Mouse (Mus musculus): ENCODE measurements around the gene Rusc2. TPM values are rescaled to one million over a fixed set of nuclear protein-coding genes. Genes with fewer than 3 reads are reported as not detected.

Gene Rusc2
- polyA plus RNA-seq, 1 experiment from 2014 or later: 15.1 TPM

DNA sequence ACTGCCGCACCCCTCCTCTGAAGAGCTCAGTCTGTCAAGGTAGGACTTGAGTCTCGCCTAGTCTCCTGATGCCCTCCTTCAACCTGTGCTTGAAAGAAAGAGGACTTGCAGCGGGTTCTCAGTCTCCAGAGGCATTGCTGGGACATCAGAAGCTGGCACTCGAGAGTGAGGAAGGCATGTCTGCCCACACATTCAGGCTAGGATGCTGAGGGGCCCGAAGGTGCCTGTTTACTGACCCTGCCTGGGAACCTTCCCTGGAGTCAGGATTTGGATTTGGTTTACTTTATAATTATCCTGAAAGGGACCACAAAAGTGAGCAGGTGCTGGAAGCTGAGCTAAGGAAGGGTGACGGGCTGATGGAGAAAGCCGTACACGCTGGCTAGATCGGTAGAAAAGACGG is 19.7 kb downstream of the Rusc2 start:
- H3K27ac ChIP-seq (ENCODE audit: low read length): peak overlapping the region; percentile 84
- no peaks in the 10 kb centered on the region for H3K9me3 ChIP-seq (replicated peaks; ENCODE audit: control insufficient read depth, low read length)
- peak overlapping the region; percentile 15 for H3K4me3 ChIP-seq (replicated peaks; ENCODE audit: low read length)
- peak overlapping the region; percentile 11; the same call in 1 of the 2 replicates for H3K9ac ChIP-seq (ENCODE audit: low read length)
- H3K4me1 ChIP-seq (ENCODE audit: control insufficient read depth, insufficient read depth, low read length): peaks cover 48% of the 10 kb centered on the region
- H3K27me3 ChIP-seq (ENCODE audit: control insufficient read depth, insufficient read depth, low read length): no peaks in the 10 kb centered on the region
- 82% methylated on average over 10 of the region's 10 CpGs for WGBS
- H3K4me2 ChIP-seq (ENCODE audit: low read depth, low read length): peak overlapping the region; percentile 33
- H3K36me3 ChIP-seq (ENCODE audit: control insufficient read depth, insufficient read depth, low read length): no peaks in the 10 kb centered on the region
- no peak for ATAC-seq (ENCODE audit: insufficient read depth, low FRiP score)

GRCm38 (mm10) chr4:43402212-43402611 is 20.4 kb downstream of the Rusc2 start:
- H3K4me2 ChIP-seq (ENCODE audit: low read depth, low read length): peak overlapping the region; percentile 33
- H3K36me3 ChIP-seq (ENCODE audit: control insufficient read depth, insufficient read depth, low read length): no peaks in the 10 kb centered on the region
- no peak for ATAC-seq (ENCODE audit: insufficient read depth, low FRiP score)
- H3K27ac ChIP-seq (ENCODE audit: low read length): peak overlapping the region; percentile 84
- peaks cover 50% of the 10 kb centered on the region for H3K4me1 ChIP-seq (ENCODE audit: control insufficient read depth, insufficient read depth, low read length)
- WGBS: 48% methylated on average over 9 of the region's 9 CpGs
- H3K27me3 ChIP-seq (ENCODE audit: control insufficient read depth, insufficient read depth, low read length): no peaks in the 10 kb centered on the region
- peak overlapping the region; percentile 58 for H3K9ac ChIP-seq (ENCODE audit: low read length)
- peak overlapping the region; percentile 15 for H3K4me3 ChIP-seq (replicated peaks; ENCODE audit: low read length)
- H3K9me3 ChIP-seq (replicated peaks; ENCODE audit: control insufficient read depth, low read length): no peaks in the 10 kb centered on the region

DNA sequence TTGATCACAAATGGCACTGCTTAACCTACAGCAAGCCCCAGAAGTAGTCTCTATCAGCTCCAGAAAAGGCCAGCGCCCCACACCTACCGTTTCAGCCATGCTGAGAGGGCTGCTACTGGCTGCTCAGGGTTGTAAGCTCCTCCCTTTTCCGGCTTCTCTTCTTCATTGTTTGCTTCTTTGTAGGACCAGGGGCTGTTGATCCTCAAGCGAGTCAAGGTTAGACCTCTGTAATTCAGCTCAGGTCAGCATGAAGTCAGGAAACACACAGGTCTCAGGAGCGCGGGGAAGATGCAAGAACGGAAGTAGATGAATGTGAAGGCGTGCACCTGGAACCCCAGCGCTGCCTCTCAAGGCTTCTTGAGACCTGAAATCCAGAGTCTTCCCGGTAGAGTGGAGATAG is 22.9 kb downstream of the Rusc2 start:
- Histone ChIP-seq H3K4me1 (ENCODE audit: control insufficient read depth, insufficient read depth, low read length) (peaks cover 43% of the 10 kb centered on the region), H3K27ac (ENCODE audit: low read length) (no peak overlapping the region)
- 89% methylated on average over 10 of the region's 10 CpGs for WGBS

GRCm38 (mm10) chr4:43406162-43406971 is 24.6 kb downstream of the Rusc2 start:
- Histone ChIP-seq H3K9ac (ENCODE audit: low read length) (peak overlapping the region; percentile 74), H3K9me3 (replicated peaks; ENCODE audit: control insufficient read depth, low read length) (no peaks in the 10 kb centered on the region), H3K27me3 (ENCODE audit: control insufficient read depth, insufficient read depth, low read length) (no peaks in the 10 kb centered on the region), H3K36me3 (ENCODE audit: control insufficient read depth, insufficient read depth, low read length) (no peaks in the 10 kb centered on the region), H3K4me1 (ENCODE audit: control insufficient read depth, insufficient read depth, low read length) (peaks cover 27% of the 10 kb centered on the region), H3K27ac (ENCODE audit: low read length) (peak overlapping the region; percentile 94), H3K4me2 (ENCODE audit: low read depth, low read length) (peak overlapping the region; percentile 60), H3K4me3 (replicated peaks; ENCODE audit: low read length) (peak overlapping the region; percentile 56)
- WGBS: 5% methylated on average over 28 of the region's 28 CpGs
- peak; percentile 94 for ATAC-seq (ENCODE audit: insufficient read depth, low FRiP score)

More for the DNA sequence above, 22.9 kb downstream of the Rusc2 start:
- no peaks in the 10 kb centered on the region for H3K27me3 ChIP-seq (ENCODE audit: control insufficient read depth, insufficient read depth, low read length)
- no peak overlapping the region for H3K9ac ChIP-seq (ENCODE audit: low read length)
- no peak overlapping the region for H3K4me2 ChIP-seq (ENCODE audit: low read depth, low read length)
- H3K4me3 ChIP-seq (replicated peaks; ENCODE audit: low read length): no peak overlapping the region
- ATAC-seq (ENCODE audit: insufficient read depth, low FRiP score): no peak
- no peaks in the 10 kb centered on the region for H3K36me3 ChIP-seq (ENCODE audit: control insufficient read depth, insufficient read depth, low read length)
- no peaks in the 10 kb centered on the region for H3K9me3 ChIP-seq (replicated peaks; ENCODE audit: control insufficient read depth, low read length)

DNA sequence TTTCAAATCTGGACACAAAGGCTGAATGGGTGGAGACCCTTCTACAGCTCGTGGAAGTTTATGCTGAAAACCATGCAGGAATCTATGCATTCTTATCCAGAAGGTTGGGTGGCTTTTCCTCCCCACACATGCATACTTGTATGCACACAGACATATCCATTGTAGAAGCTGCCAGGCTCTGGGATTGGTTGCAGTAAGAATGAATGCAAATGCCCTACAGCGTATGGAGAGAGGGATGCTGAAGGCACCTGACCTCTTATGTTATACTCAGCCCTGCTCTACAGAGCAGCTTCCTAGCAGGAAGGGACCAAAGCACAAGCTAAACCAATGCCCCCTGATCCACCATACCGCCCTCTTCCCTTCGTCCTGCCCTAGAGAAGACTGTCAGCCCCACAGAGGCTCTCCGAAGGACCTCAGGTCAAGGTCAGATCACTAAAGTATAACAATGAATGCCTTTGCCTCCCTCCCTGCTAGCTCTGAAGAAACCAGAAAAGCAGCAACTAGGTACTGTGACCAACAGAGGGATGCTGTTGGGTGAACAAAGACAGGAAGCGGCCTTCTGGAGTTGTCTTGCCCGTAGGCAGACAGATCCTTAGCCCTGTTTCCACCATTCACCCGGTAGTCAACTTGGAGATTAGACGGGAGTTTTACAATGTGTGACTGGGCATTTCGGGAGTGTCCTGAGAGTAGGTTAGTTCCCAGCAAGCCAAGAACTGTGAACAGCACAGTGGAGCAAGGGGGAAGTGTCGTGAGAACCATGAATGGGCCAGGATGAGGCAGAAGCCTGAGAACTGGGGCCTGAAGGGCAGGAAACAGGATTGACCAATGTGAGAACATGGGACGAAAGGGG is 25.5 kb downstream of the Rusc2 start:
- 72% methylated on average over 12 of the region's 12 CpGs for WGBS
- H3K4me1 ChIP-seq (ENCODE audit: control insufficient read depth, insufficient read depth, low read length): peaks cover 20% of the 10 kb centered on the region
- H3K4me2 ChIP-seq (ENCODE audit: low read depth, low read length): peak overlapping the region; percentile 60
- no peak for ATAC-seq (ENCODE audit: insufficient read depth, low FRiP score)
- H3K27me3 ChIP-seq (ENCODE audit: control insufficient read depth, insufficient read depth, low read length): no peaks in the 10 kb centered on the region
- no peaks in the 10 kb centered on the region for H3K36me3 ChIP-seq (ENCODE audit: control insufficient read depth, insufficient read depth, low read length)
- H3K27ac ChIP-seq (ENCODE audit: low read length): peak overlapping the region; percentile 94
- peak overlapping the region; percentile 74 for H3K9ac ChIP-seq (ENCODE audit: low read length)
- peak overlapping the region; percentile 56 for H3K4me3 ChIP-seq (replicated peaks; ENCODE audit: low read length)
- no peaks in the 10 kb centered on the region for H3K9me3 ChIP-seq (replicated peaks; ENCODE audit: control insufficient read depth, low read length)

DNA sequence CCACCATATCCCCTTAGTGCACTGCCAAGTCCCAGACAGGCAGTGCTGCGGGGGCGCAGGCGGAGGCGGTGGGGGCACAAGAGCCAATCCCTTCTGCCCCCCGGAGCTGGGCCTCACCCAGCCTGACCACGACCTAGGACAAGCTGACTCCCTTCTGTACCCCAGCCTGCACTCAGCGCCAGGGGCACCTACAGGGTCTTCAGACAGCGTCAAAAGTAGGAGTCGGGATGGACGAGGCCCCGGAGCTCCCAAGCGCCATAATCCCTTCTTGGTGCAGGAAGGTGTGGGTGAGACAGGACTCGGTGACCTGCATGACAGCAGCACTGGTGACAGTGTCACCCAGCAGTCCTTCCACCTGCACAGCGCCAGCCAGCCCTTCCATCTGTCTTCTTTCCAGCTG is 33.0 kb downstream of the Rusc2 start:
- ATAC-seq (ENCODE audit: insufficient read depth, low FRiP score): no peak
- no peak overlapping the region for H3K9ac ChIP-seq (ENCODE audit: low read length)
- 89% methylated on average over 14 of the region's 14 CpGs for WGBS

GRCm38 (mm10) chr4:43415221-43416070 is 33.7 kb downstream of the Rusc2 start:
- Histone ChIP-seq H3K4me1 (ENCODE audit: control insufficient read depth, insufficient read depth, low read length) (peaks cover 10% of the 10 kb centered on the region; the same call in 1 of the 2 replicates), H3K9ac (ENCODE audit: low read length) (no peak overlapping the region), H3K4me3 (replicated peaks; ENCODE audit: low read length) (no peak overlapping the region), H3K27ac (ENCODE audit: low read length) (no peak overlapping the region), H3K36me3 (ENCODE audit: control insufficient read depth, insufficient read depth, low read length) (peaks cover 10% of the 10 kb centered on the region; the same call in 1 of the 2 replicates), H3K9me3 (replicated peaks; ENCODE audit: control insufficient read depth, low read length) (no peaks in the 10 kb centered on the region), H3K27me3 (ENCODE audit: control insufficient read depth, insufficient read depth, low read length) (no peaks in the 10 kb centered on the region), H3K4me2 (ENCODE audit: low read depth, low read length) (no peak overlapping the region)
- no peak for ATAC-seq (ENCODE audit: insufficient read depth, low FRiP score)
- 89% methylated on average over 29 of the region's 29 CpGs for WGBS

More for the DNA sequence above, 33.0 kb downstream of the Rusc2 start:
- H3K27me3 ChIP-seq (ENCODE audit: control insufficient read depth, insufficient read depth, low read length): no peaks in the 10 kb centered on the region
- H3K4me3 ChIP-seq (replicated peaks; ENCODE audit: low read length): no peak overlapping the region
- no peak overlapping the region for H3K27ac ChIP-seq (ENCODE audit: low read length)
- H3K36me3 ChIP-seq (ENCODE audit: control insufficient read depth, insufficient read depth, low read length): peaks cover 10% of the 10 kb centered on the region; the same call in 1 of the 2 replicates
- H3K4me2 ChIP-seq (ENCODE audit: low read depth, low read length): no peak overlapping the region
- H3K4me1 ChIP-seq (ENCODE audit: control insufficient read depth, insufficient read depth, low read length): peaks cover 5% of the 10 kb centered on the region; the same call in 1 of the 2 replicates
- H3K9me3 ChIP-seq (replicated peaks; ENCODE audit: control insufficient read depth, low read length): no peaks in the 10 kb centered on the region

DNA sequence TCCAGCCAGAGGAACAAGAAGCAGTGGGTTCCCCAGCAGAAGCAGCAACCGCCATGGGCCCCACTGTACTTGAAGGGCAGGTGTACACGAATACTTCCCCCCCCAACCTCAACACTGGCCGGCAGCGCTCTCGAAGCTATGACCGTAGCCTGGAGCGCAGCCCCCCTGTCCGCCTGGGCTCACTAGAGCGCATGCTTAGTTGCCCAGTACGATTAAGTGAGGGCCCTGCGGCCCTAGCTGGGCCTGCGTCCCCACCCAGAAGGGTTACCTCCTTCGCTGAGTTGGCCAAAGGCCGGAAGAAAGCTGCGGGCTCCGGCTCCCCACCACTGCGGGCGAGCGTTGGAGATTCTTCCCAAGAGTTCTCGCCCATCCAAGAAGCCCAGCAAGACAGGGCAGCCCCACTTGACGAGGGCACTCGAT is 34.3 kb downstream of the Rusc2 start:
- H3K4me2 ChIP-seq (ENCODE audit: low read depth, low read length): no peak overlapping the region
- WGBS: 94% methylated on average over 22 of the region's 22 CpGs
- no peak overlapping the region for H3K9ac ChIP-seq (ENCODE audit: low read length)
- ATAC-seq (ENCODE audit: insufficient read depth, low FRiP score): no peak
- H3K4me1 ChIP-seq (ENCODE audit: control insufficient read depth, insufficient read depth, low read length): peaks cover 10% of the 10 kb centered on the region; the same call in 1 of the 2 replicates
- no peak overlapping the region for H3K27ac ChIP-seq (ENCODE audit: low read length)
- no peaks in the 10 kb centered on the region for H3K27me3 ChIP-seq (ENCODE audit: control insufficient read depth, insufficient read depth, low read length)
- peaks cover 10% of the 10 kb centered on the region; the same call in 1 of the 2 replicates for H3K36me3 ChIP-seq (ENCODE audit: control insufficient read depth, insufficient read depth, low read length)
- H3K4me3 ChIP-seq (replicated peaks; ENCODE audit: low read length): no peak overlapping the region
- no peaks in the 10 kb centered on the region for H3K9me3 ChIP-seq (replicated peaks; ENCODE audit: control insufficient read depth, low read length)
